Comparison of ENCODE assay signal across 8 mouse cellular contexts in the genomic region with DNA sequence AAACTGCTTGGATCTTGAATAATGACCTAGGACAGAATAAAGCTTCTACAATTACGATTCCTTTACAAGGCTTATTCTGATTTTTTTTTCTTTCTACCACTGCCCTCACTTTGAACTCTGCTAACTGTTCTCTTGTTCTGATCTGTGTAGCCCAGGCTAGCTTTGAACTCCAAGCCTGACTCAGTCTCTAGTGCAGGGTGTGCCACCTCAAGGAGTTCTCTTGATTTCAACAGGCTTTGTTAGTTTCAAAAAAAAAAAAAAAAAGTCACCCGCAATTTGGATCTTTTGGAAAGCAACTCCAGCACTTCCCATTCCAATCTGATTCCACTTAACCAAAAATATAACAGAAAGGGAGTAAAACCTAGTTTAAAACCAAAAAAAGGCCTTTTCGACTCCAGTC. TPM values are rescaled to one million over a fixed set of nuclear protein-coding genes. Genes with fewer than 3 reads are reported as not detected.
DNase-seq lines count a peak whose midpoint lies in the region; ATAC-seq lines count a peak whose summit lies in the region.

No protein-coding gene starts in this region.

- H3K9me3 ChIP-seq in erythroblast, embryonic 14.5 days (ENCODE audit: control insufficient read depth, low read length): peaks cover 3% of the 10 kb centered on the region
- H3K9me3 ChIP-seq in liver, embryonic 11.5 days (ENCODE audit: control insufficient read depth, low read length): no peaks in the 10 kb centered on the region

- 5% methylated on average over 3 of the region's 3 CpGs for WGBS in liver, embryonic 11.5 days

- peak overlapping the region; percentile 95 for H3K4me3 ChIP-seq in erythroblast, embryonic 14.5 days (replicated peaks)
- peak overlapping the region; percentile 93 for H3K4me3 ChIP-seq in liver, embryonic 11.5 days (ENCODE audit: low read depth, low read length)

- peak; percentile 7 for DNase-seq in thymus, postnatal 0 days (ENCODE audit: low spot score)
- DNase-seq in thymus, adult 18-20 months: no peak
- no peak for DNase-seq in liver, embryonic 11.5 days (ENCODE audit: low spot score)
- DNase-seq in frontal cortex, postnatal 10 days (ENCODE audit: low spot score in 2 of 2): no peak
- no peak for DNase-seq in frontal cortex, postnatal 36 days (ENCODE audit: low spot score in 2 of 2)
- DNase-seq in embryo, embryonic 10 days (ENCODE audit: low spot score): no peak

- H3K36me3 ChIP-seq in erythroblast, embryonic 14.5 days (ENCODE audit: control insufficient read depth): peaks cover 46% of the 10 kb centered on the region
- peaks cover 23% of the 10 kb centered on the region for H3K36me3 ChIP-seq in liver, embryonic 11.5 days (ENCODE audit: control insufficient read depth, insufficient read depth, low read length)

- H3K4me2 ChIP-seq in liver, embryonic 11.5 days: peak overlapping the region; percentile 94

- peaks cover 37% of the 10 kb centered on the region for H3K4me1 ChIP-seq in erythroblast, embryonic 14.5 days (ENCODE audit: control insufficient read depth)
- H3K4me1 ChIP-seq in liver, embryonic 11.5 days (replicated peaks; ENCODE audit: control insufficient read depth, insufficient read depth, low read length): peaks cover 17% of the 10 kb centered on the region

- H3K9ac ChIP-seq in liver, embryonic 11.5 days (ENCODE audit: low read depth, low read length): peak overlapping the region; percentile 99

- peak overlapping the region; percentile 96 for H3K27ac ChIP-seq in liver, embryonic 11.5 days (ENCODE audit: low read depth, low read length)

- ATAC-seq in erythroblast, adult 5-6 weeks (replicated peaks; ENCODE audit: low FRiP score, poor library complexity, severe bottlenecking): no peak
- no peak for ATAC-seq in liver, embryonic 11.5 days (replicated peaks; ENCODE audit: low FRiP score)

- peaks cover 16% of the 10 kb centered on the region for H3K27me3 ChIP-seq in erythroblast, embryonic 14.5 days (ENCODE audit: control insufficient read depth)
- 0 out of 2 replicates have a peak, but pooled peaks cover 3% of the 10 kb centered on the region for H3K27me3 ChIP-seq in liver, embryonic 11.5 days (replicated peaks; ENCODE audit: control insufficient read depth, insufficient read depth, low read length)

RNA-seq across cellular contexts. Expression of a gene that starts 1.0 kb away (rescaled TPM):
- polyA plus RNA-seq in erythroblast, embryonic 14.5 days (2012): 1.6 and 2.4 TPM in 2 replicates
- 58.0 and 58.7 TPM in 2 replicates for total RNA-seq in erythroblast, adult 5-6 weeks (2015; ENCODE audit: low replicate concordance)
- 96.5 and 123 TPM in 2 replicates for total RNA-seq in erythroblast, adult 5-6 weeks (2017; ENCODE audit: low replicate concordance)
- 42.1 and 47.2 TPM in 2 replicates for polyA plus RNA-seq in thymus, postnatal 0 days (2015; fragmentation: Nextera tagmentation; extraction: Ambion mirVana)
- 49.9 and 54.2 TPM in 2 replicates for polyA plus RNA-seq in liver, embryonic 11.5 days (2014; fragmentation: Nextera tagmentation; extraction: Ambion mirVana)

RNA-seq across cellular contexts. Expression of a gene that starts 29.3 kb away (rescaled TPM):
- not detected in 2 replicates for polyA plus RNA-seq in erythroblast, embryonic 14.5 days (2012)
- total RNA-seq in erythroblast, adult 5-6 weeks (2015; ENCODE audit: low replicate concordance): not detected in 2 replicates
- not detected in 2 replicates for total RNA-seq in erythroblast, adult 5-6 weeks (2017; ENCODE audit: low replicate concordance)
- polyA plus RNA-seq in thymus, postnatal 0 days (2015; fragmentation: Nextera tagmentation; extraction: Ambion mirVana): 9.5 and 11.6 TPM in 2 replicates
- polyA plus RNA-seq in liver, embryonic 11.5 days (2014; fragmentation: Nextera tagmentation; extraction: Ambion mirVana): 9.0 and 10.8 TPM in 2 replicates

RNA-seq across cellular contexts. Expression of a gene that starts 40.5 kb away (rescaled TPM):
- not detected in 2 replicates for polyA plus RNA-seq in erythroblast, embryonic 14.5 days (2012)
- not detected in 2 replicates for total RNA-seq in erythroblast, adult 5-6 weeks (2015; ENCODE audit: low replicate concordance)
- total RNA-seq in erythroblast, adult 5-6 weeks (2017; ENCODE audit: low replicate concordance): not detected in 2 replicates
- not detected in 2 replicates for polyA plus RNA-seq in thymus, postnatal 0 days (2015; fragmentation: Nextera tagmentation; extraction: Ambion mirVana)
- not detected in 2 replicates for polyA plus RNA-seq in liver, embryonic 11.5 days (2014; fragmentation: Nextera tagmentation; extraction: Ambion mirVana)

RNA-seq across cellular contexts. Expression of a gene that starts 59.4 kb away (rescaled TPM):
- polyA plus RNA-seq in erythroblast, embryonic 14.5 days (2012): not detected in 2 replicates
- total RNA-seq in erythroblast, adult 5-6 weeks (2015; ENCODE audit: low replicate concordance): 0.42 and 6.7 TPM in 2 replicates
- 2.0 TPM in 2 replicates for total RNA-seq in erythroblast, adult 5-6 weeks (2017; ENCODE audit: low replicate concordance)
- 3.2 and 4.2 TPM in 2 replicates for polyA plus RNA-seq in thymus, postnatal 0 days (2015; fragmentation: Nextera tagmentation; extraction: Ambion mirVana)
- polyA plus RNA-seq in liver, embryonic 11.5 days (2014; fragmentation: Nextera tagmentation; extraction: Ambion mirVana): 0.88 and 0.94 TPM in 2 replicates

Comparison
In these comparisons a context has a peak if more than half of its experiments do, and no peak if none do; other contexts are left out.
1. RNA of a gene that starts 1.0 kb away (polyA plus RNA-seq): 49.9 to 54.2 TPM in liver, embryonic 11.5 days and 42.1 to 47.2 TPM in thymus, postnatal 0 days; 1.6 to 2.4 TPM in erythroblast, embryonic 14.5 days; every median in the first group is over 10 times any median in the second.